Mouse (Mus musculus): Measurements from ENCODE around the gene Ddx54. TPM values are rescaled to one million over a fixed set of nuclear protein-coding genes. Genes with fewer than 3 reads are reported as not detected.

Gene Ddx54
- polyA plus RNA-seq, 1 experiment from 2014 or later = 34.8 TPM

DNA sequence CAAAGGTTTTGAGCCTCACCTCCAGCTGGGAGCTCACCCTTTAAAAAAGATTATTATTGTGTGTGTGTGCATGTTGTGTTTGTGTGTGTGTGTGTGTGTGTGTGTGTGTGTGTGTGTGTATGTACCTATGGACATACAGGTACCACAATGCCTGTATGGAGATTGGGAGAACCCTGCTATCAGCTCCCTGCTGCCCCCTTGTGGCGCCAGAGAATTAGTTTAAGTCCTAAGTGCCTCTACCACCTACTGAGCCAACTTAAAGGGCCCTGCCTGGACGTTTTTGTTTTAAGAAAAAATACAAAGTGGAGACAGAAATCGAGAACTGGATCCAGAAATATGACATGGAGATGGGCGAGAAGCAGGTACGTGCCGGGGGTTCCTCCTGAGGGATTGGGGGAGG lies 7.7 kb upstream of the Ddx54 start:
- H3K27me3 ChIP-seq (ENCODE audit: insufficient read depth, low read length) = no peaks in the 10 kb centered on the region
- ATAC-seq (replicated peaks; ENCODE audit: low FRiP score, low read depth) = peak; percentile 58; the same call in 1 of the 2 replicates
- DNase-seq (ENCODE audit: low spot score) = peak; percentile 90
- no peaks in the 10 kb centered on the region for H3K36me3 ChIP-seq (ENCODE audit: insufficient read depth, low read length)
- TF ChIP-seq CTCF (IDR thresholded peaks at IDR 0.05; ENCODE audit: low read depth) = peak; percentile 87
- H3K9me3 ChIP-seq (replicated peaks; ENCODE audit: low read length) = no peaks in the 10 kb centered on the region
- 2% methylated on average over 6 of the region's 6 CpGs for WGBS
- peak overlapping the region; percentile 23 for H3K4me3 ChIP-seq (replicated peaks; ENCODE audit: low read depth, low read length)
- peak overlapping the region; percentile 63 for H3K4me2 ChIP-seq (ENCODE audit: low read length)
- peak overlapping the region; percentile 50 for H3K27ac ChIP-seq
- 0 out of 2 replicates have a peak, but pooled peaks cover 3% of the 10 kb centered on the region for H3K4me1 ChIP-seq (replicated peaks; ENCODE audit: insufficient read depth, low read length)
- no peak overlapping the region for H3K9ac ChIP-seq (ENCODE audit: low read depth, low read length)

DNA sequence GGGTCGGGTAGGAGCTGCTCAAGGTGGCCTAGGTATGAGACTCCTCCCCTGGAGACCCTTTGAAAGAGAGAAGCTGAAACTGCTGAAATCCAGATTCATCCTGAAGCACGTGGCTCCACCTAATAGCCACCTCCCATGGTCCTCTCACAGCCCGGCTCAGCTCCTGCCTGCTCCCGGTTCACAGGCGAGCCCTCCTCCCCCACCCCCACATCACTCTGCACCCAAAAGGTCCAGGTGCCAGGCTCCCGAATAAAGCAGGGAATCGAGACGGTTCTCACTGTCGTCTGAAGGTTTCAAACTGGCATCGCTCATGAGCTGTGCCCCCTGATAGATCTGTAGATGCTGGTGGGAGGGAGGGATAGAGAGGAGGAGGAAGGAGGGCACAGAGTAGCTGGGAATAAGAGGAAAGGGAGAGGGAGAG lies 7.3 kb upstream of the Ddx54 start:
- Histone ChIP-seq H3K36me3 (ENCODE audit: insufficient read depth, low read length) (no peaks in the 10 kb centered on the region), H3K27ac (peak overlapping the region; percentile 50), H3K4me1 (replicated peaks; ENCODE audit: insufficient read depth, low read length) (0 out of 2 replicates have a peak, but pooled peaks cover 3% of the 10 kb centered on the region), H3K4me2 (ENCODE audit: low read length) (peak overlapping the region; percentile 63), H3K9ac (ENCODE audit: low read depth, low read length) (no peak overlapping the region), H3K27me3 (ENCODE audit: insufficient read depth, low read length) (no peaks in the 10 kb centered on the region), H3K4me3 (replicated peaks; ENCODE audit: low read depth, low read length) (peak overlapping the region; percentile 23), H3K9me3 (replicated peaks; ENCODE audit: low read length) (no peaks in the 10 kb centered on the region)
- TF ChIP-seq CTCF (IDR thresholded peaks at IDR 0.05; ENCODE audit: low read depth) = no peak
- no peak for DNase-seq (ENCODE audit: low spot score)
- WGBS = under 1% methylated on average over 10 of the region's 10 CpGs
- no peak for ATAC-seq (replicated peaks; ENCODE audit: low FRiP score, low read depth)

DNA sequence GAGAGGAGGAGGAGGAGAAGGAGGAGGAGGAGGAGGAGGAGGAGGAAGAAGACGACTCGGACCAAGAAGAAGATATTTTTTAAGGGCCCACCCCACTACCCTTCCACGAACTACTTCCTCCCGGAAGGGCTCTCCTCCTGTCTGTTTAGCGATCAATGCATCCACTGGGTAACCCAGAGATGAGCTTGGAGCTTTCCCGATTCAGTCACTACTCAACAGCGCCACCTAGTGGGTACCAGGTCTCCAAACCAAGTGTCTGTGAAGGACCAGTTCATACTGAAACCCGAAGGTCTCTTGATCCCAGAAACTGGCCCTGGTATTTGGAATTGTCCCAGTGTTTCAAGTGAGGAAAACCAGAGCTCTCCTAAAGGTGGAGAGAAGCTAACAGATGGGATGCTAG lies 6.9 kb upstream of the Ddx54 start:
- H3K4me3 ChIP-seq (replicated peaks; ENCODE audit: low read depth, low read length) = peak overlapping the region; percentile 23
- no peaks in the 10 kb centered on the region for H3K27me3 ChIP-seq (ENCODE audit: insufficient read depth, low read length)
- no peak overlapping the region for H3K9ac ChIP-seq (ENCODE audit: low read depth, low read length)
- 0 out of 2 replicates have a peak, but pooled peaks cover 3% of the 10 kb centered on the region for H3K4me1 ChIP-seq (replicated peaks; ENCODE audit: insufficient read depth, low read length)
- peak overlapping the region; percentile 63 for H3K4me2 ChIP-seq (ENCODE audit: low read length)
- H3K36me3 ChIP-seq (ENCODE audit: insufficient read depth, low read length) = no peaks in the 10 kb centered on the region
- H3K9me3 ChIP-seq (replicated peaks; ENCODE audit: low read length) = no peaks in the 10 kb centered on the region
- peak; percentile 51 for ATAC-seq (replicated peaks; ENCODE audit: low FRiP score, low read depth)
- no peak overlapping the region for H3K27ac ChIP-seq
- TF ChIP-seq CTCF (IDR thresholded peaks at IDR 0.05; ENCODE audit: low read depth) = peak; percentile 94
- DNase-seq (ENCODE audit: low spot score) = peak; percentile 97
- under 1% methylated on average over 8 of the region's 8 CpGs for WGBS

DNA sequence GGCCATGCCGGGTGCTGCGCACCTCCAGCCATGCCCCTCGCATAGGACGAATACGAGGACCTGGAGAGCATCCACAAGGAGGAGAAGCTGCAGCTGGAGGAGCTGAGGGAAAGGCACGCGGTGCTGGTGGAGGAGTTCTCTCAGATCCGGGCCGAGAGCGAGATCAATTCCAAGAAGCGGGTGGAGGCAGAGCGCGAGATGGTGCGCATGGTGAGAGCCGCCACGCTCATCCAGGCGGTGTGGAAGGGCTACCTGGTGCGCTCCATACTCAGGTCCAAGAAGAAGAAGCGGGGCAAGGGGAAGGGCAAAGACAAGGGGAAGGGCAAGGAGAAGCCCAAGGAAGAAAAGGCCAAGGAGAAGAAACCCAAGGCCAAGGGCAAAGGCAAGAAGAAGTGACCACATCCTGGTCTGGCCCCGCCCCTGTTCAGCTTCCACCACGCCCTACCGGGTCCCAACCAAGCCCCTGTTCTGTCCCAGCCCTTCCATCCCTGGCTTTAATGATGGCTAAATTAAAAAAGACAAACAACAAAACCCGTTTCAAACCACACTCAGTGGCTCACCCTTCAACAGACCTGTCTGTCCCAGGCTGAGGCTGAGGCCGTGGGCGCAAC lies 5.8 kb upstream of the Ddx54 start:
- Histone ChIP-seq H3K4me2 (ENCODE audit: low read length) (no peak overlapping the region), H3K9me3 (replicated peaks; ENCODE audit: low read length) (no peaks in the 10 kb centered on the region), H3K4me3 (replicated peaks; ENCODE audit: low read depth, low read length) (no peak overlapping the region), H3K27ac (no peak overlapping the region), H3K4me1 (replicated peaks; ENCODE audit: insufficient read depth, low read length) (peaks cover 9% of the 10 kb centered on the region; the same call in 1 of the 2 replicates), H3K36me3 (ENCODE audit: insufficient read depth, low read length) (no peaks in the 10 kb centered on the region), H3K9ac (ENCODE audit: low read depth, low read length) (no peak overlapping the region), H3K27me3 (ENCODE audit: insufficient read depth, low read length) (no peaks in the 10 kb centered on the region)
- TF ChIP-seq CTCF (IDR thresholded peaks at IDR 0.05; ENCODE audit: low read depth) = no peak
- no peak for DNase-seq (ENCODE audit: low spot score)
- ATAC-seq (replicated peaks; ENCODE audit: low FRiP score, low read depth) = no peak
- WGBS = 74% methylated on average over 25 of the region's 25 CpGs

DNA sequence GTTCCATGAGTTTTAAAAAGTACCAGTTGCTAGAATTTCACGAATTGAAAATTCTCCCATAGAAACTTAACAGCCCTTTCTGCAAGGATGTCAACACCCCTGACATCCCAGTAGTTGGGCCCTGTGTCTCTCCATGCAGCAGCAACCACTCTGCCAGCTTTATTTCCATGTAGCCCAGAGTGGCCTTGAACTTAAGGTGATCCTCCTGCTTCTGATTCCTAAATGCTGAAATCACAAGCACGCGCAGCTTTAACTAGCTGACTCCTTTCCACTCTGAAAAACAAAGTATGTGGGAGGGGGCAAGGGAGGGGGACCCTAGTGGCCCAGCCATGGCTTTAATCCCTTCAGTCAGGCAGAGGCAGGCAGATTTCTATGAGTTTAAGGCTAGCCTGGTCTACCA lies 5.2 kb upstream of the Ddx54 start:
- DNase-seq (ENCODE audit: low spot score) (no peak), ATAC-seq (replicated peaks; ENCODE audit: low FRiP score, low read depth) (no peak)
- no peaks in the 10 kb centered on the region for H3K27me3 ChIP-seq (ENCODE audit: insufficient read depth, low read length)
- no peak overlapping the region for H3K27ac ChIP-seq
- TF ChIP-seq CTCF (IDR thresholded peaks at IDR 0.05; ENCODE audit: low read depth) = no peak
- no peaks in the 10 kb centered on the region for H3K9me3 ChIP-seq (replicated peaks; ENCODE audit: low read length)
- no peak overlapping the region for H3K4me3 ChIP-seq (replicated peaks; ENCODE audit: low read depth, low read length)
- no peak overlapping the region for H3K4me2 ChIP-seq (ENCODE audit: low read length)
- peaks cover 11% of the 10 kb centered on the region; the same call in 1 of the 2 replicates for H3K4me1 ChIP-seq (replicated peaks; ENCODE audit: insufficient read depth, low read length)
- no peaks in the 10 kb centered on the region for H3K36me3 ChIP-seq (ENCODE audit: insufficient read depth, low read length)
- 82% methylated on average over 3 of the region's 3 CpGs for WGBS
- no peak overlapping the region for H3K9ac ChIP-seq (ENCODE audit: low read depth, low read length)

DNA sequence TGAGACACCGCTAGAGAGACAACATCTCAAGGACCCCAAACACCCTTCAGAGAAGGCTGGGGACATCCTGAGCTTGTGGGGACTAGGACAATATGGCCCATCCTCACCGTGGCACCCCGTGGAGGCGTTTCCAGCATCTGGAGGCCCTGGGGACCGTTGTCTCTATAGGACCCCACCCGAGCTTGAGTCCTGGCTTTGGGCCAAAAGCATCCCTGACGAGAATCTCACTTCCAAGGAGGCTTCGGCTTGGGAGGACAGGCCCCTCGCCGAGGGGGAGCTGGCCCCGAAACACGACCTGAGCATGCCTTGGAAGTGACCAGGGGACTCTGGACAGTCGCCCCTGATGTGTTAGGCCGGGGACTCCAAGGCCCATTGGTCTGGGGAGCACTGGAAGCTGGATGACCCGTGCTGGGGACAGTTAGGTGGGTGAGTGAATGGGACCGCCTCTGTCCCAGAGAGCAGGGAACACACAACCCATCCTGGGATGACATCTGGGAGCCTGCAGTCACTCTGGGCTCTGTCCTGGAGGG lies 3.2 kb upstream of the Ddx54 start:
- no peak overlapping the region for H3K4me3 ChIP-seq (replicated peaks; ENCODE audit: low read depth, low read length)
- no peak overlapping the region for H3K4me2 ChIP-seq (ENCODE audit: low read length)
- H3K27me3 ChIP-seq (ENCODE audit: insufficient read depth, low read length) = no peaks in the 10 kb centered on the region
- no peak for DNase-seq (ENCODE audit: low spot score)
- no peaks in the 10 kb centered on the region for H3K36me3 ChIP-seq (ENCODE audit: insufficient read depth, low read length)
- H3K9ac ChIP-seq (ENCODE audit: low read depth, low read length) = no peak overlapping the region
- no peak for TF ChIP-seq CTCF (IDR thresholded peaks at IDR 0.05; ENCODE audit: low read depth)
- H3K9me3 ChIP-seq (replicated peaks; ENCODE audit: low read length) = no peaks in the 10 kb centered on the region
- H3K4me1 ChIP-seq (replicated peaks; ENCODE audit: insufficient read depth, low read length) = peaks cover 14% of the 10 kb centered on the region; the same call in 1 of the 2 replicates
- H3K27ac ChIP-seq = no peak overlapping the region
- ATAC-seq (replicated peaks; ENCODE audit: low FRiP score, low read depth) = no peak
- WGBS = 85% methylated on average over 16 of the region's 16 CpGs
